Mouse (Mus musculus): ENCODE results near the gene Gmfg. TPM values are rescaled to one million over a fixed set of nuclear protein-coding genes. Genes with fewer than 3 reads are reported as not detected.

Gene Gmfg
- polyA plus RNA-seq, 1 experiment from 2014 or later = 30.5 TPM

GRCm38 (mm10) chr7:28437964-28438363, 717 bp downstream of the Gmfg start:
- Histone ChIP-seq H3K36me3 (ENCODE audit: insufficient read depth) (peaks cover 3% of the 10 kb centered on the region), H3K4me2 (no peak overlapping the region), H3K9ac (no peak overlapping the region), H3K27me3 (ENCODE audit: insufficient read depth, low read length) (no peaks in the 10 kb centered on the region), H3K9me3 (ENCODE audit: low read depth, low read length) (no peaks in the 10 kb centered on the region), H3K4me1 (ENCODE audit: insufficient read depth) (peaks cover 9% of the 10 kb centered on the region; the same call in 1 of the 2 replicates), H3K27ac (ENCODE audit: low read depth) (no peak overlapping the region), H3K4me3 (ENCODE audit: low read depth, low read length) (no peak overlapping the region)
- ATAC-seq (ENCODE audit: insufficient read depth) = no peak
- no peak for TF ChIP-seq CTCF (IDR thresholded peaks at IDR 0.05; ENCODE audit: low read depth)
- DNase-seq = no peak

GRCm38 (mm10) chr7:28438771-28439170, 1.5 kb downstream of the Gmfg start:
- DNase-seq (no peak), ATAC-seq (ENCODE audit: insufficient read depth) (no peak)
- Histone ChIP-seq H3K4me2 (no peak overlapping the region), H3K9ac (no peak overlapping the region), H3K4me3 (ENCODE audit: low read depth, low read length) (no peak overlapping the region), H3K27me3 (ENCODE audit: insufficient read depth, low read length) (no peaks in the 10 kb centered on the region), H3K27ac (ENCODE audit: low read depth) (no peak overlapping the region), H3K9me3 (ENCODE audit: low read depth, low read length) (no peaks in the 10 kb centered on the region), H3K36me3 (ENCODE audit: insufficient read depth) (no peaks in the 10 kb centered on the region), H3K4me1 (ENCODE audit: insufficient read depth) (peaks cover 9% of the 10 kb centered on the region; the same call in 1 of the 2 replicates)
- 78% methylated on average over 2 of the region's 2 CpGs for WGBS
- TF ChIP-seq CTCF (IDR thresholded peaks at IDR 0.05; ENCODE audit: low read depth) = no peak

GRCm38 (mm10) chr7:28440739-28441138, 3.5 kb downstream of the Gmfg start:
- Histone ChIP-seq H3K4me2 (peak overlapping the region; percentile 29; the same call in 1 of the 2 replicates), H3K4me1 (ENCODE audit: insufficient read depth) (no peaks in the 10 kb centered on the region), H3K27ac (ENCODE audit: low read depth) (peak overlapping the region; percentile 63; the same call in 1 of the 2 replicates), H3K27me3 (ENCODE audit: insufficient read depth, low read length) (no peaks in the 10 kb centered on the region), H3K9me3 (ENCODE audit: low read depth, low read length) (no peaks in the 10 kb centered on the region), H3K9ac (no peak overlapping the region; the same call in 1 of the 2 replicates), H3K4me3 (ENCODE audit: low read depth, low read length) (0 out of 2 replicates have a peak overlapping the region, but pooled peaks have one; percentile 9), H3K36me3 (ENCODE audit: insufficient read depth) (no peaks in the 10 kb centered on the region)
- ATAC-seq (ENCODE audit: insufficient read depth) = no peak
- no peak for TF ChIP-seq CTCF (IDR thresholded peaks at IDR 0.05; ENCODE audit: low read depth)
- peak; percentile 60 for DNase-seq
- 43% methylated on average over 2 of the region's 2 CpGs for WGBS

- H3K36me3 ChIP-seq (ENCODE audit: insufficient read depth) = no peaks in the 10 kb centered on the region
- no peaks in the 10 kb centered on the region for H3K27me3 ChIP-seq (ENCODE audit: insufficient read depth, low read length)
- TF ChIP-seq CTCF (IDR thresholded peaks at IDR 0.05; ENCODE audit: low read depth) = no peak
- DNase-seq (no peak), ATAC-seq (ENCODE audit: insufficient read depth) (no peak)
- no peak overlapping the region for H3K4me3 ChIP-seq (ENCODE audit: low read depth, low read length)
- 0 out of 2 replicates have a peak overlapping the region, but pooled peaks have one; percentile 2 for H3K4me2 ChIP-seq
- H3K9ac ChIP-seq = no peak overlapping the region
- peak overlapping the region; percentile 12; the same call in 1 of the 2 replicates for H3K27ac ChIP-seq (ENCODE audit: low read depth)
- H3K4me1 ChIP-seq (ENCODE audit: insufficient read depth) = no peaks in the 10 kb centered on the region
- 84% methylated on average over 13 of the region's 14 CpGs for WGBS
- H3K9me3 ChIP-seq (ENCODE audit: low read depth, low read length) = no peaks in the 10 kb centered on the region
Observed at GRCm38 (mm10) chr7:28441776-28442485, 4.7 kb downstream of the Gmfg start.

GRCm38 (mm10) chr7:28442688-28443087, 5.4 kb downstream of the Gmfg start:
- ATAC-seq (ENCODE audit: insufficient read depth) (0 out of 2 replicates have a peak, but pooled peaks have one; percentile 39), DNase-seq (peak; percentile 56)
- no peaks in the 10 kb centered on the region for H3K4me1 ChIP-seq (ENCODE audit: insufficient read depth)
- H3K9ac ChIP-seq = no peak overlapping the region
- H3K27ac ChIP-seq (ENCODE audit: low read depth) = peak overlapping the region; percentile 12; the same call in 1 of the 2 replicates
- H3K4me3 ChIP-seq (ENCODE audit: low read depth, low read length) = no peak overlapping the region
- no peaks in the 10 kb centered on the region for H3K9me3 ChIP-seq (ENCODE audit: low read depth, low read length)
- WGBS = 34% methylated on average over 4 of the region's 4 CpGs
- H3K36me3 ChIP-seq (ENCODE audit: insufficient read depth) = no peaks in the 10 kb centered on the region
- no peaks in the 10 kb centered on the region for H3K27me3 ChIP-seq (ENCODE audit: insufficient read depth, low read length)
- TF ChIP-seq CTCF (IDR thresholded peaks at IDR 0.05; ENCODE audit: low read depth) = no peak
- H3K4me2 ChIP-seq = peak overlapping the region; percentile 7; the same call in 1 of the 2 replicates

- no peaks in the 10 kb centered on the region for H3K4me1 ChIP-seq (ENCODE audit: insufficient read depth)
- 81% methylated on average over 13 of the region's 13 CpGs for WGBS
- H3K4me2 ChIP-seq = no peak overlapping the region
- H3K27ac ChIP-seq (ENCODE audit: low read depth) = no peak overlapping the region
- no peak overlapping the region for H3K4me3 ChIP-seq (ENCODE audit: low read depth, low read length)
- TF ChIP-seq CTCF (IDR thresholded peaks at IDR 0.05; ENCODE audit: low read depth) = no peak
- no peaks in the 10 kb centered on the region for H3K9me3 ChIP-seq (ENCODE audit: low read depth, low read length)
- H3K27me3 ChIP-seq (ENCODE audit: insufficient read depth, low read length) = no peaks in the 10 kb centered on the region
- H3K36me3 ChIP-seq (ENCODE audit: insufficient read depth) = no peaks in the 10 kb centered on the region
- DNase-seq (no peak), ATAC-seq (ENCODE audit: insufficient read depth) (no peak)
- no peak overlapping the region for H3K9ac ChIP-seq
Observed at GRCm38 (mm10) chr7:28444344-28444974, 7.2 kb downstream of the Gmfg start.

- Histone ChIP-seq H3K27me3 (ENCODE audit: insufficient read depth, low read length) (no peaks in the 10 kb centered on the region), H3K9me3 (ENCODE audit: low read depth, low read length) (no peaks in the 10 kb centered on the region), H3K4me1 (ENCODE audit: insufficient read depth) (no peaks in the 10 kb centered on the region), H3K4me2 (no peak overlapping the region), H3K9ac (no peak overlapping the region), H3K4me3 (ENCODE audit: low read depth, low read length) (no peak overlapping the region), H3K36me3 (ENCODE audit: insufficient read depth) (no peaks in the 10 kb centered on the region), H3K27ac (ENCODE audit: low read depth) (no peak overlapping the region)
- peak; percentile 92 for TF ChIP-seq CTCF (IDR thresholded peaks at IDR 0.05; ENCODE audit: low read depth)
- DNase-seq (peak; percentile 82), ATAC-seq (ENCODE audit: insufficient read depth) (no peak)
- WGBS = 7% methylated on average over 12 of the region's 12 CpGs
Observed at GRCm38 (mm10) chr7:28446446-28446845, 9.2 kb downstream of the Gmfg start.

All from lung, embryonic 14.5 days (tissue).